Comparison of ENCODE assay signal across 12 mouse cellular contexts in genomic region chrX:73482643-73483483, GRCm38 (mm10). TPM values are rescaled to one million over a fixed set of nuclear protein-coding genes. Genes with fewer than 3 reads are reported as not detected.
DNase-seq lines count a peak whose midpoint lies in the region; ATAC-seq lines count a peak whose summit lies in the region.
"Had no signal": no experiment of that assay in that cellular context is flagged by ENCODE, and none has a peak within 500 bp of the region (broad histone marks: within the 10 kb centered on the region; RNA-seq: fewer than 3 reads in every experiment).

No protein-coding gene starts in this region.

- H3K27me3 ChIP-seq in kidney, embryonic 16.5 days (ENCODE audit: insufficient read depth, low read length) = peaks cover 14% of the 10 kb centered on the region
- peaks cover 85% of the 10 kb centered on the region for H3K27me3 ChIP-seq in embryonic facial prominence, embryonic 10.5 days (replicated peaks; ENCODE audit: low read depth, poor library complexity, severe bottlenecking)
- H3K27me3 ChIP-seq in embryonic facial prominence, embryonic 15.5 days = peaks cover 6% of the 10 kb centered on the region; the same call in 1 of the 2 replicates
- no peaks in the 10 kb centered on the region for H3K27me3 ChIP-seq in midbrain, embryonic 14.5 days (ENCODE audit: control insufficient read depth, insufficient read depth, low read length)

- no peak overlapping the region for H3K4me3 ChIP-seq in kidney, embryonic 16.5 days (ENCODE audit: low read length)
- H3K4me3 ChIP-seq in embryonic facial prominence, embryonic 10.5 days = peak overlapping the region; percentile 50
- H3K4me3 ChIP-seq in embryonic facial prominence, embryonic 15.5 days (replicated peaks) = peak overlapping the region; percentile 43
- H3K4me3 ChIP-seq in midbrain, embryonic 14.5 days (replicated peaks; ENCODE audit: low read depth, low read length) = no peak overlapping the region

- H3K9ac ChIP-seq in kidney, embryonic 16.5 days (replicated peaks; ENCODE audit: low read length) = no peak overlapping the region
- no peak overlapping the region for H3K9ac ChIP-seq in embryonic facial prominence, embryonic 15.5 days
- H3K9ac ChIP-seq in midbrain, embryonic 14.5 days (replicated peaks; ENCODE audit: low read length) = no peak overlapping the region
- H3K9ac ChIP-seq: forebrain, postnatal 0 days had no signal

- H3K4me2 ChIP-seq in kidney, embryonic 16.5 days (replicated peaks; ENCODE audit: low read depth, low read length) = peak overlapping the region; percentile 48
- peak overlapping the region; percentile 51 for H3K4me2 ChIP-seq in embryonic facial prominence, embryonic 15.5 days (replicated peaks)
- H3K4me2 ChIP-seq in midbrain, embryonic 14.5 days (ENCODE audit: low read length) = peak overlapping the region; percentile 19; the same call in 1 of the 2 replicates

- H3K9me3 ChIP-seq in kidney, embryonic 16.5 days (ENCODE audit: low read length) = no peaks in the 10 kb centered on the region
- no peaks in the 10 kb centered on the region for H3K9me3 ChIP-seq in embryonic facial prominence, embryonic 10.5 days
- H3K9me3 ChIP-seq in embryonic facial prominence, embryonic 15.5 days (replicated peaks) = no peaks in the 10 kb centered on the region
- no peaks in the 10 kb centered on the region for H3K9me3 ChIP-seq in midbrain, embryonic 14.5 days (ENCODE audit: control insufficient read depth, low read length)

- DNase-seq in kidney, postnatal 25 days = no peak
- no peak for DNase-seq in embryonic facial prominence, embryonic 10.5 days (ENCODE audit: low spot score)
- DNase-seq in midbrain, embryonic 14.5 days = no peak
- no peak for DNase-seq in thymus, postnatal 10 days (ENCODE audit: low spot score in 2 of 2)
- DNase-seq in right cerebral cortex, postnatal 10 days (ENCODE audit: low spot score in 2 of 2) = no peak
- DNase-seq: adrenal gland, postnatal 25 days; cerebellum, adult 9-11 months; forebrain, postnatal 0 days; kidney, adult 9 months had no signal

- ATAC-seq in kidney, embryonic 16.5 days (ENCODE audit: low FRiP score, low TSS enrichment) = peak; percentile 29; the same call in 1 of the 2 replicates
- peak; percentile 13; the same call in 1 of the 2 replicates for ATAC-seq in embryonic facial prominence, embryonic 15.5 days (ENCODE audit: insufficient number of reproducible peaks, low FRiP score, low TSS enrichment, low read depth)
- no peak for ATAC-seq in midbrain, embryonic 14.5 days (ENCODE audit: low FRiP score, low TSS enrichment)
- ATAC-seq: forebrain, postnatal 0 days had no signal

- 48% methylated on average over 4 of the region's 4 CpGs for WGBS in kidney, embryonic 16.5 days
- 28% methylated on average over 4 of the region's 4 CpGs for WGBS in embryonic facial prominence, embryonic 10.5 days
- 31% methylated on average over 4 of the region's 4 CpGs for WGBS in embryonic facial prominence, embryonic 15.5 days
- WGBS in midbrain, embryonic 14.5 days = 55% methylated on average over 4 of the region's 4 CpGs

- H3K27ac ChIP-seq in kidney, embryonic 16.5 days (ENCODE audit: low read length) = peak overlapping the region; percentile 61
- peak overlapping the region; percentile 83 for H3K27ac ChIP-seq in embryonic facial prominence, embryonic 10.5 days (replicated peaks)
- H3K27ac ChIP-seq in embryonic facial prominence, embryonic 15.5 days (replicated peaks) = peak overlapping the region; percentile 85
- no peak overlapping the region for H3K27ac ChIP-seq in midbrain, embryonic 14.5 days (replicated peaks; ENCODE audit: low read depth, low read length)

- H3K4me1 ChIP-seq in kidney, embryonic 16.5 days (ENCODE audit: insufficient read depth, low read length) = peaks cover 5% of the 10 kb centered on the region; the same call in 1 of the 2 replicates
- peaks cover 32% of the 10 kb centered on the region for H3K4me1 ChIP-seq in embryonic facial prominence, embryonic 10.5 days
- peaks cover 24% of the 10 kb centered on the region for H3K4me1 ChIP-seq in embryonic facial prominence, embryonic 15.5 days
- H3K4me1 ChIP-seq in midbrain, embryonic 14.5 days (ENCODE audit: control insufficient read depth, insufficient read depth, low read length) = no peaks in the 10 kb centered on the region

- H3K36me3 ChIP-seq in kidney, embryonic 16.5 days (ENCODE audit: insufficient read depth, low read length) = no peaks in the 10 kb centered on the region
- no peaks in the 10 kb centered on the region for H3K36me3 ChIP-seq in embryonic facial prominence, embryonic 10.5 days (replicated peaks)
- no peaks in the 10 kb centered on the region for H3K36me3 ChIP-seq in embryonic facial prominence, embryonic 15.5 days
- H3K36me3 ChIP-seq in midbrain, embryonic 14.5 days (ENCODE audit: control insufficient read depth, insufficient read depth, low read length) = no peaks in the 10 kb centered on the region

RNA-seq across cellular contexts. Expression of gene Bgn, which starts 0.5 kb away (rescaled TPM):
- 98.7 and 109 TPM in 2 replicates for polyA plus RNA-seq in kidney, embryonic 16.5 days (2015; fragmentation: Nextera tagmentation; extraction: Ambion mirVana)
- polyA plus RNA-seq in embryonic facial prominence, embryonic 10.5 days (2016; fragmentation: Nextera tagmentation; extraction: Ambion mirVana) = 15.7 and 19.3 TPM in 2 replicates
- 302 and 313 TPM in 2 replicates for polyA plus RNA-seq in embryonic facial prominence, embryonic 15.5 days (2015; fragmentation: Nextera tagmentation; extraction: Ambion mirVana)
- 9.2 and 30.6 TPM in 2 replicates for polyA plus RNA-seq in midbrain, embryonic 14.5 days (2014; fragmentation: Nextera tagmentation; extraction: Ambion mirVana)

RNA-seq across cellular contexts. Expression of gene Atp2b3, which starts 20.0 kb away (rescaled TPM):
- polyA plus RNA-seq in kidney, embryonic 16.5 days (2015; fragmentation: Nextera tagmentation; extraction: Ambion mirVana) = 0.19 TPM in 2 replicates
- polyA plus RNA-seq in embryonic facial prominence, embryonic 10.5 days (2016; fragmentation: Nextera tagmentation; extraction: Ambion mirVana) = 0.25 and 0.39 TPM in 2 replicates
- 0.41 and 0.43 TPM in 2 replicates for polyA plus RNA-seq in embryonic facial prominence, embryonic 15.5 days (2015; fragmentation: Nextera tagmentation; extraction: Ambion mirVana)
- 4.9 and 5.0 TPM in 2 replicates for polyA plus RNA-seq in midbrain, embryonic 14.5 days (2014; fragmentation: Nextera tagmentation; extraction: Ambion mirVana)
- polyA plus RNA-seq: spleen, adult 2 months had no signal

RNA-seq across cellular contexts. Expression of gene Haus7, which starts 24.0 kb away (rescaled TPM):
- 64.2 and 70.0 TPM in 2 replicates for polyA plus RNA-seq in kidney, embryonic 16.5 days (2015; fragmentation: Nextera tagmentation; extraction: Ambion mirVana)
- polyA plus RNA-seq in embryonic facial prominence, embryonic 10.5 days (2016; fragmentation: Nextera tagmentation; extraction: Ambion mirVana) = 94.0 and 99.8 TPM in 2 replicates
- polyA plus RNA-seq in embryonic facial prominence, embryonic 15.5 days (2015; fragmentation: Nextera tagmentation; extraction: Ambion mirVana) = 56.5 and 58.7 TPM in 2 replicates
- 67.1 and 69.1 TPM in 2 replicates for polyA plus RNA-seq in midbrain, embryonic 14.5 days (2014; fragmentation: Nextera tagmentation; extraction: Ambion mirVana)

RNA-seq across cellular contexts. Expression of gene Trex2, which starts 47.7 kb away (rescaled TPM):
- polyA plus RNA-seq in kidney, embryonic 16.5 days (2015; fragmentation: Nextera tagmentation; extraction: Ambion mirVana) = not detected in 2 replicates
- polyA plus RNA-seq in embryonic facial prominence, embryonic 10.5 days (2016; fragmentation: Nextera tagmentation; extraction: Ambion mirVana) = 0.15 TPM in 1 of 2 replicates, not detected in the other
- 12.3 and 13.0 TPM in 2 replicates for polyA plus RNA-seq in embryonic facial prominence, embryonic 15.5 days (2015; fragmentation: Nextera tagmentation; extraction: Ambion mirVana)
- polyA plus RNA-seq in midbrain, embryonic 14.5 days (2014; fragmentation: Nextera tagmentation; extraction: Ambion mirVana) = not detected in 2 replicates
- polyA plus RNA-seq: forebrain, postnatal 0 days; spleen, adult 2 months had no signal

Comparison
In these comparisons a context has a peak if more than half of its experiments do, and no peak if none do; other contexts are left out.
1. H3K4me3 ChIP-seq: peak in embryonic facial prominence, embryonic 10.5 days (single experiment) and embryonic facial prominence, embryonic 15.5 days (single experiment); none in kidney, embryonic 16.5 days (single experiment) and midbrain, embryonic 14.5 days (single experiment).
2. Peak in every context shown above with its lines, with median percentiles within 50 percentile points of each other: H3K4me2 ChIP-seq.